Mouse (Mus musculus) ES-Bruce4 (cell line): ENCODE data around the gene Rin3.

Experiments used
- CTCF ChIP-seq: IDR thresholded peaks from one replicate; pipeline ENCODE4 v1.8.1; 2011; ENCODE audit warnings: low read depth, low read length
- EP300 ChIP-seq: IDR thresholded peaks from 2 replicates; pipeline ENCODE4 v1.6.1; 2011; ENCODE audit warnings: low read depth, low read length; ENCODE audit not compliant: insufficient read depth
- POLR2A ChIP-seq: IDR thresholded peaks from one replicate; pipeline ENCODE4 v1.8.1; 2011; ENCODE audit warnings: low read length; ENCODE audit not compliant: insufficient read depth

DNA sequence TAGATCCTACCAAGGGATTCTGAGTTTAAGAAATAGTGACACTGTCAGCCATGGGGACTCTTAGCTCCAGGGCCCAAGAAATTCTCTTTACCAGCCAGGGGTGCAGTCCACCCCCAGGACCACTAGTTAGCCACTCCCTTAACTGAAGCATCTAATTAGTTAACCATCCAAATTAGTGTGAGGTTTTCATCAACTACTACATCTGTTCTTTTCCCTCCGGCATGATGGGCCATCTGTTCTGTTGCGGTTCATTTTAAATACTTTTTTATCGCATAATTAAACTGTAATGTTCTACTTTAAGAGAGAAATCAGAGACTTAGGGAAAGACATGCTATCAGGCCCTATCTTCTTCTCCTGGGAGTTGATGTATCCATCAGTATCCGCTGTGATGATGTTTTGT, 32.5 kb upstream of the Rin3 start:
- TF ChIP-seq CTCF (no peak), POLR2A (no peak), EP300 (no peak)
